Mouse (Mus musculus): ENCODE results near the gene Susd1.

DNA sequence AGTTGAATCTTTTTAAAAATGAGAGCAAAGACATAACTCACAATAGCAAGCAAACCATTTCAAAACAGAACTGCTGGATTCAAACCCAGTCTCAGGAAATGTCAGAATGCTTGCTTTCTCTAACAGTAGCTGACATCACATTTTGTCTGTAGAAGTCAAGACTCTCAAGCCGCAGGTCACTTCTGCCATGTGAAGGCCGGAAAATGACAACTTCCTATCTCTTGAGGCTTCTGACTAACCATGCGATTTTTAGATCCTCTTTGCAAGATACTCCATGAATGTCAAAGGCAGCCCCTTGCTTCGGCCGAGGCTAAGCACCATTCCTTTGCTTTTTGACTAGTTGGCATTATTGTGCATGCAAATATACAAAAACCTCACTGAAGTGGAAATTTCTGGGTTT is 172.8 kb downstream of the Susd1 start:
- TF ChIP-seq CTCF (IDR thresholded peaks at IDR 0.05; ENCODE audit: low read depth, low read length) (no peak), EP300 (IDR thresholded peaks at IDR 0.05; ENCODE audit: insufficient read depth, low read depth, low read length) (no peak)
